Mouse (Mus musculus) E14TG2a.4 (cell line): ENCODE data around the gene Myb.
A peak's percentile ranks its signal among the peaks of the same experiment; 100 is the strongest.

Experiments used
- H3K27me3 ChIP-seq: 2 replicates; pipeline ENCODE4 v1.6.1; 2014; ENCODE audit warnings: low read length, control low read depth; ENCODE audit not compliant: insufficient read depth
- H3K36me3 ChIP-seq: 2 replicates; pipeline ENCODE4 v1.6.1; 2014; ENCODE audit warnings: low read length, control low read depth; ENCODE audit not compliant: insufficient read depth
- H3K4me1 ChIP-seq: replicated peaks from 2 replicates; pipeline ENCODE4 v1.6.1; 2014; ENCODE audit warnings: low read depth, low read length, control low read depth
- H3K4me3 ChIP-seq: replicated peaks from 2 replicates; pipeline ENCODE4 v1.5.1; 2014; ENCODE audit warnings: mild to moderate bottlenecking, low read length
- H3K9me3 ChIP-seq: 2 replicates; pipeline ENCODE4 v1.6.1; 2014; ENCODE audit warnings: low read length, control low read depth
- CTCF ChIP-seq: conservative IDR thresholded peaks from 2 replicates; pipeline ENCODE4 v1.5.1; 2014; ENCODE audit warnings: low read length
- NANOG ChIP-seq: IDR thresholded peaks from 2 replicates; pipeline ENCODE4 v1.6.1; 2014; ENCODE audit warnings: borderline replicate concordance, low read length, mixed read lengths
- POU5F1 ChIP-seq: IDR thresholded peaks from 2 replicates; pipeline ENCODE4 v1.6.1; 2014; ENCODE audit warnings: low read length, borderline replicate concordance

Gene Myb

GRCm38 (mm10) chr10:21161359-21162094, 743 bp upstream of the Myb start:
- peaks cover 50% of the 10 kb centered on the region for H3K27me3 ChIP-seq
- H3K4me1 ChIP-seq, result peaks cover 17% of the 10 kb centered on the region
- TF ChIP-seq CTCF (no peak), POU5F1 (no peak), NANOG (no peak)
- no peaks in the 10 kb centered on the region for H3K36me3 ChIP-seq
- H3K4me3 ChIP-seq, result peak overlapping the region; percentile 88
- H3K9me3 ChIP-seq, result no peaks in the 10 kb centered on the region

DNA sequence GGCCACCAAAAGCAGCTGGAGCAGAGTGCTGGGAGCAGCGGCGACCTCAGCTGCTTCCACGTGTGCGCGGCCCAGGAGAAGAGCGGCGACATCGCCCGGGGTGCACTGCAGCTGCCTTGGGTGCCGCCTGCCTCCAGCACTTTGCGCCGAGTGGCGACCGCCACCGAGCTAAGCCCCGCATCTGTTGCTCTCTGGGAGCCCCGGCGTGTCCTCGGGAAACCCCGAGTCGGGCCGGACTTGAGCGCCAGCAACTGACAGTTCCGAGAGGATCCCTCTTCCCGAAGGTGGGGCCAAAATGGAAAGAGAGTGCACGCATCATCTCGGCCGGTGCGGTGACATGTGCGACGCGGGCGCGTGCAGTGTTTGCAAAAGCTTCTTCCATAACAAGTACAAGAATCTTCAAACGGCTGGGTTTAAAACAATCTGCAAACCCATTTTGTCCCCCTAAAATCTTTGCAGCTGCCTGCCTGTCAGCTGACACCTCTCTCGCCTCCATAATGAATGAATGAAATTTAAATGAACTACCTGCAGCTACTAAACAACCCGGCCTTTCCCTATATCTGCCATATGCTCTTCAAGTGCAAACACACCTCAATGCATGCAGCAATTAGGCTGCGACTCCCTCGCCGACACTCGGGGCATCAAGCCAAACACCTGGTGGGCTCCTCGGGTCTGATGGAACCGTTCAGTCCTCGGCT, 938 bp downstream of the Myb start:
- H3K36me3 ChIP-seq, result 0 out of 2 replicates have a peak, but pooled peaks cover 3% of the 10 kb centered on the region
- peak overlapping the region; percentile 88 for H3K4me3 ChIP-seq
- no peaks in the 10 kb centered on the region for H3K9me3 ChIP-seq
- TF ChIP-seq CTCF, result no peak
- TF ChIP-seq POU5F1, result no peak
- TF ChIP-seq NANOG, result no peak
- H3K4me1 ChIP-seq, result peaks cover 17% of the 10 kb centered on the region
- peaks cover 52% of the 10 kb centered on the region for H3K27me3 ChIP-seq

DNA sequence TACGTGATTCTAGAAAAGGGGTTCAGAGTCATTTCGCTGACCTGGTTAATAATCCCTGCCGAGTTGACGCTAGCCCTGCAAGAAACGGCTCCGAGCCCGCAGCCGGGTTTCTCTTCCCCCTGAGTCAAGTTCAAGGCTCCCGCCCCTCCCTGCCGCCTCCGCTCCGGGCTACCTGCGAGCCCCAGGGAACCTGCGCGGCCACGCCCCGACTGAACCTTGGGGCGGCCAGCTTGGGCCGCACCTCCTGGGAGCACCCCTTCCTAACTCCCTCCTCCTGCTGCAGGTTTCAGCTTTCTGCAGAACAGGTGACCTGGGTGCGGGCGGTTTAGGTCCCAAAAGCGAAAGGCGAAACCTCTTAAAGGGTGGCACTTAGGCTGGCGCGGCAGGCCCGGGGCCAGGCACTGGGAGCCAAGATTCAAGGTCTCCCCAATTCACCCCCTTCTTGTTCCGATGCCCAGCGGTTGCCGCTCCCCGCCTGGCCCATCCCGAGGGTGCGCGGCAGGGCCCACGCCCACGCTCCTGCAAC, 1.8 kb downstream of the Myb start:
- peaks cover 17% of the 10 kb centered on the region for H3K4me1 ChIP-seq
- TF ChIP-seq NANOG, result no peak
- TF ChIP-seq POU5F1, result no peak
- no peak for TF ChIP-seq CTCF
- peak overlapping the region; percentile 88 for H3K4me3 ChIP-seq
- H3K36me3 ChIP-seq, result peaks cover 3% of the 10 kb centered on the region; the same call in 1 of the 2 replicates
- peaks cover 50% of the 10 kb centered on the region for H3K27me3 ChIP-seq
- no peaks in the 10 kb centered on the region for H3K9me3 ChIP-seq

GRCm38 (mm10) chr10:21158111-21158917, 2.5 kb downstream of the Myb start:
- H3K27me3 ChIP-seq, result peaks cover 48% of the 10 kb centered on the region
- H3K36me3 ChIP-seq, result peaks cover 10% of the 10 kb centered on the region
- peaks cover 17% of the 10 kb centered on the region for H3K4me1 ChIP-seq
- no peak for TF ChIP-seq POU5F1
- no peak for TF ChIP-seq NANOG
- peak; percentile 57 for TF ChIP-seq CTCF
- no peaks in the 10 kb centered on the region for H3K9me3 ChIP-seq
- peak overlapping the region; percentile 88 for H3K4me3 ChIP-seq

DNA sequence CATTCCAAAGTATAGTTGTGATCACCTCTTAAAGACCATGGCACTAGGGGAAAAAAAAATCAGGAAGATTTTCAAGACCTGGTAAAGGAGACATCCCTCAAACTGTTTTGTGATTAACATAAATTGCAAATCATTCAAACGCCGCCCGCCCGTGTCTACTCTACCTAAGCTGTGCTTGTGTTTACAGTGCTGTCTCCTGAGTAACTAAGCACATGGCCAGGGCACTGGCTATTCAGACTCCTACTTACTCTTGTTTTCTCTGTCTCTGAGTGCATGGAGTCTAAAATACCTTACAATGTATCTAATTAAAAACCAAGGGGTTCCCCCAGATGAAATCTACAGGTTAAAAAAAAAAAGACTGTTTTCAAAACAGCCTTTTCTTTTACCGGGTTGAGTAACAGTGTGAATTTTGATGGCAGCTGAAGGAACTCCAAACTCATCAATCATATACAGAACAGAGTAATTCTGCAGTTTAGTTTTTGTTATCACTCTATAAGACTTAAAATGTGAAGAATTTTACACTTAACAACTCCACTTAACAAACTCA, 3.8 kb downstream of the Myb start:
- H3K4me3 ChIP-seq, result no peak overlapping the region
- H3K36me3 ChIP-seq, result peaks cover 23% of the 10 kb centered on the region
- no peak for TF ChIP-seq POU5F1
- H3K27me3 ChIP-seq, result peaks cover 42% of the 10 kb centered on the region
- H3K4me1 ChIP-seq, result peaks cover 18% of the 10 kb centered on the region
- H3K9me3 ChIP-seq, result no peaks in the 10 kb centered on the region

DNA sequence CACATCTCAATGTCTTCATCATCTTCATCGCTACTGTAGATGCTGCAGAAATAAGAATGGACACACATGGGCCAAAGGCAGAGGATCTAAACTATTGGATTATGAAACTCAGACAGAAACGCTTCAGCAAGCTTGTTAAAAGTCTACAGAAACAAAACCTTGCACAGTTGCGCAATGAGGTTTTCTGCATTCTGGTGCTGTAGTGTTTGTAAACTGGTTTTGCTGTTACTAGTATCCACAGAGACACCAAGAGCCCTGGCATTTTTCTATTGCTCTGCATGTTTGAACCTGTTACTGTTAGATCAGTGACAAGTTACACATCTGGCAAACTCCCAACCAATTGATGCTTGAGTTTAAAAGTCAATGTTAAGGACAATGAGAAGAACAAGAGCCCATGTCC, 4.4 kb downstream of the Myb start:
- Histone ChIP-seq H3K4me1 (peaks cover 19% of the 10 kb centered on the region), H3K4me3 (no peak overlapping the region), H3K27me3 (peaks cover 37% of the 10 kb centered on the region), H3K36me3 (peaks cover 27% of the 10 kb centered on the region), H3K9me3 (no peaks in the 10 kb centered on the region)
- TF ChIP-seq CTCF, result no peak
- no peak for TF ChIP-seq POU5F1
- no peak for TF ChIP-seq NANOG

GRCm38 (mm10) chr10:21154927-21155326, 5.9 kb downstream of the Myb start:
- peaks cover 27% of the 10 kb centered on the region for H3K27me3 ChIP-seq
- TF ChIP-seq POU5F1 (no peak), NANOG (no peak), CTCF (no peak)
- peaks cover 31% of the 10 kb centered on the region for H3K36me3 ChIP-seq
- no peaks in the 10 kb centered on the region for H3K9me3 ChIP-seq
- H3K4me1 ChIP-seq, result peaks cover 29% of the 10 kb centered on the region
- no peak overlapping the region for H3K4me3 ChIP-seq

GRCm38 (mm10) chr10:21153433-21153832, 7.4 kb downstream of the Myb start:
- no peak for TF ChIP-seq POU5F1
- no peak for TF ChIP-seq CTCF
- no peak for TF ChIP-seq NANOG

More at GRCm38 (mm10) chr10:21153433-21153832, 7.4 kb downstream of the Myb start:
- H3K4me3 ChIP-seq, result no peak overlapping the region
- no peaks in the 10 kb centered on the region for H3K9me3 ChIP-seq
- H3K27me3 ChIP-seq, result peaks cover 13% of the 10 kb centered on the region
- H3K4me1 ChIP-seq, result peaks cover 25% of the 10 kb centered on the region
- peaks cover 40% of the 10 kb centered on the region for H3K36me3 ChIP-seq
